Mouse (Mus musculus): ENCODE results near the gene Igbp1. TPM values are rescaled to one million over a fixed set of nuclear protein-coding genes. Genes with fewer than 3 reads are reported as not detected.

Gene Igbp1
- polyA plus RNA-seq (2015; fragmentation: Nextera tagmentation; extraction: Ambion mirVana) = 31.6 and 32.0 TPM in 2 replicates

- H3K9ac ChIP-seq = peak within 1 kb of the TSS; percentile 63
- 22% methylated on average over 32 of the region's 32 CpGs for WGBS
- H3K27ac ChIP-seq = no peak within 1 kb of the TSS
- peaks cover 3% of the 10 kb centered on the region; the same call in 1 of the 2 replicates for H3K27me3 ChIP-seq
- peak; percentile 98 for ATAC-seq
- no peaks in the 10 kb centered on the region for H3K9me3 ChIP-seq (replicated peaks)
- H3K36me3 ChIP-seq (ENCODE audit: poor library complexity, severe bottlenecking) = no peaks in the 10 kb centered on the region
- H3K4me1 ChIP-seq = peaks cover 9% of the 10 kb centered on the region; the same call in 1 of the 2 replicates
- H3K4me2 ChIP-seq = peak within 1 kb of the TSS; percentile 65
- H3K4me3 ChIP-seq = peak within 1 kb of the TSS; percentile 61
Observed at GRCm38 (mm10) chrX:100494068-100494978, at the start of gene Igbp1. Gene Igbp1 (plus strand): TSS chrX:100494291.

- WGBS = 83% methylated on average over 4 of the region's 4 CpGs
- no peak for ATAC-seq
- Histone ChIP-seq H3K4me3 (no peak overlapping the region), H3K9ac (no peak overlapping the region), H3K27me3 (peaks cover 6% of the 10 kb centered on the region; the same call in 1 of the 2 replicates), H3K9me3 (replicated peaks) (no peaks in the 10 kb centered on the region), H3K36me3 (ENCODE audit: poor library complexity, severe bottlenecking) (no peaks in the 10 kb centered on the region), H3K27ac (no peak overlapping the region), H3K4me2 (no peak overlapping the region), H3K4me1 (no peaks in the 10 kb centered on the region)
Observed at GRCm38 (mm10) chrX:100468047-100468446, 26.0 kb upstream of the Igbp1 start.

- 87% methylated on average over 3 of the region's 3 CpGs for WGBS
- no peak overlapping the region for H3K9ac ChIP-seq
- H3K4me3 ChIP-seq = no peak overlapping the region
- H3K27ac ChIP-seq = no peak overlapping the region
- H3K9me3 ChIP-seq (replicated peaks) = no peaks in the 10 kb centered on the region
- no peaks in the 10 kb centered on the region for H3K4me1 ChIP-seq
- no peaks in the 10 kb centered on the region for H3K36me3 ChIP-seq (ENCODE audit: poor library complexity, severe bottlenecking)
- no peak overlapping the region for H3K4me2 ChIP-seq
- no peak for ATAC-seq
- H3K27me3 ChIP-seq = peaks cover 6% of the 10 kb centered on the region; the same call in 1 of the 2 replicates
Observed at GRCm38 (mm10) chrX:100470126-100470525, 24.0 kb upstream of the Igbp1 start.

- peaks cover 6% of the 10 kb centered on the region; the same call in 1 of the 2 replicates for H3K27me3 ChIP-seq
- H3K4me3 ChIP-seq = no peak overlapping the region
- H3K4me1 ChIP-seq = no peaks in the 10 kb centered on the region
- no peak overlapping the region for H3K9ac ChIP-seq
- WGBS = 84% methylated on average over 3 of the region's 3 CpGs
- H3K9me3 ChIP-seq (replicated peaks) = no peaks in the 10 kb centered on the region
- H3K27ac ChIP-seq = no peak overlapping the region
- no peak overlapping the region for H3K4me2 ChIP-seq
- no peak for ATAC-seq
- no peaks in the 10 kb centered on the region for H3K36me3 ChIP-seq (ENCODE audit: poor library complexity, severe bottlenecking)
Observed at GRCm38 (mm10) chrX:100471491-100471890, 22.6 kb upstream of the Igbp1 start.

GRCm38 (mm10) chrX:100475569-100476223 lies 18.4 kb upstream of the Igbp1 start:
- H3K4me1 ChIP-seq = no peaks in the 10 kb centered on the region
- no peak overlapping the region for H3K4me2 ChIP-seq
- no peak overlapping the region for H3K4me3 ChIP-seq
- no peak for ATAC-seq
- no peaks in the 10 kb centered on the region for H3K9me3 ChIP-seq (replicated peaks)
- H3K36me3 ChIP-seq (ENCODE audit: poor library complexity, severe bottlenecking) = no peaks in the 10 kb centered on the region
- H3K27ac ChIP-seq = no peak overlapping the region
- H3K9ac ChIP-seq = no peak overlapping the region
- 71% methylated on average over 4 of the region's 4 CpGs for whole genome bisulfite sequencing
- no peaks in the 10 kb centered on the region for H3K27me3 ChIP-seq

GRCm38 (mm10) chrX:100480317-100480716 lies 13.8 kb upstream of the Igbp1 start:
- H3K9ac ChIP-seq = no peak overlapping the region
- no peaks in the 10 kb centered on the region for H3K36me3 ChIP-seq (ENCODE audit: poor library complexity, severe bottlenecking)
- H3K4me3 ChIP-seq = no peak overlapping the region
- H3K4me1 ChIP-seq = no peaks in the 10 kb centered on the region
- H3K9me3 ChIP-seq (replicated peaks) = no peaks in the 10 kb centered on the region
- no peak overlapping the region for H3K27ac ChIP-seq
- peak; percentile 85 for ATAC-seq
- no peaks in the 10 kb centered on the region for H3K27me3 ChIP-seq
- 43% methylated on average over 3 of the region's 3 CpGs for WGBS
- no peak overlapping the region for H3K4me2 ChIP-seq

GRCm38 (mm10) chrX:100493500-100494067 lies 507 bp upstream of the Igbp1 start:
- Histone ChIP-seq H3K27ac (no peak overlapping the region), H3K36me3 (ENCODE audit: poor library complexity, severe bottlenecking) (no peaks in the 10 kb centered on the region), H3K4me1 (peaks cover 9% of the 10 kb centered on the region; the same call in 1 of the 2 replicates), H3K9me3 (replicated peaks) (no peaks in the 10 kb centered on the region), H3K4me2 (peak overlapping the region; percentile 57), H3K27me3 (peaks cover 3% of the 10 kb centered on the region; the same call in 1 of the 2 replicates), H3K4me3 (peak overlapping the region; percentile 61), H3K9ac (no peak overlapping the region)
- no peak; the same call in none of the 2 replicates for ATAC-seq
- 13% methylated on average over 22 of the region's 22 CpGs for WGBS

- no peaks in the 10 kb centered on the region; the same call in 1 of the 2 replicates for H3K27me3 ChIP-seq
- H3K4me1 ChIP-seq = no peaks in the 10 kb centered on the region
- no peak overlapping the region for H3K9ac ChIP-seq
- H3K27ac ChIP-seq = no peak overlapping the region
- WGBS = 87% methylated on average over 5 of the region's 5 CpGs
- H3K4me2 ChIP-seq = no peak overlapping the region
- H3K36me3 ChIP-seq (ENCODE audit: poor library complexity, severe bottlenecking) = peaks cover 22% of the 10 kb centered on the region; the same call in 1 of the 2 replicates
- H3K4me3 ChIP-seq = no peak overlapping the region
- ATAC-seq = no peak
- H3K9me3 ChIP-seq (replicated peaks) = no peaks in the 10 kb centered on the region
Observed at GRCm38 (mm10) chrX:100504175-100504851, 10.2 kb downstream of the Igbp1 start.

- no peak overlapping the region for H3K4me2 ChIP-seq
- peaks cover 22% of the 10 kb centered on the region for H3K36me3 ChIP-seq (ENCODE audit: poor library complexity, severe bottlenecking)
- H3K9ac ChIP-seq = no peak overlapping the region
- no peak overlapping the region for H3K4me3 ChIP-seq
- ATAC-seq = no peak
- 92% methylated on average over 4 of the region's 4 CpGs for WGBS
- no peaks in the 10 kb centered on the region for H3K4me1 ChIP-seq
- H3K27ac ChIP-seq = no peak overlapping the region
- H3K27me3 ChIP-seq = no peaks in the 10 kb centered on the region; the same call in 1 of the 2 replicates
- no peaks in the 10 kb centered on the region for H3K9me3 ChIP-seq (replicated peaks)
Observed at GRCm38 (mm10) chrX:100508164-100508563, 14.1 kb downstream of the Igbp1 start.

- no peak overlapping the region for H3K27ac ChIP-seq
- H3K27me3 ChIP-seq = no peaks in the 10 kb centered on the region; the same call in 1 of the 2 replicates
- no peak overlapping the region for H3K4me3 ChIP-seq
- H3K4me2 ChIP-seq = no peak overlapping the region
- WGBS = 91% methylated on average over 3 of the region's 3 CpGs
- no peaks in the 10 kb centered on the region for H3K4me1 ChIP-seq
- H3K9me3 ChIP-seq (replicated peaks) = no peaks in the 10 kb centered on the region
- no peak for ATAC-seq
- H3K9ac ChIP-seq = no peak overlapping the region
- H3K36me3 ChIP-seq (ENCODE audit: poor library complexity, severe bottlenecking) = peaks cover 21% of the 10 kb centered on the region
Observed at GRCm38 (mm10) chrX:100509921-100510320, 15.8 kb downstream of the Igbp1 start.

- H3K4me1 ChIP-seq = no peaks in the 10 kb centered on the region
- no peak overlapping the region for H3K27ac ChIP-seq
- peaks cover 13% of the 10 kb centered on the region; the same call in 1 of the 2 replicates for H3K36me3 ChIP-seq (ENCODE audit: poor library complexity, severe bottlenecking)
- no peak overlapping the region for H3K4me2 ChIP-seq
- H3K27me3 ChIP-seq = no peaks in the 10 kb centered on the region; the same call in 1 of the 2 replicates
- no peak overlapping the region for H3K4me3 ChIP-seq
- 88% methylated on average over 3 of the region's 3 CpGs for WGBS
- H3K9ac ChIP-seq = no peak overlapping the region
- H3K9me3 ChIP-seq (replicated peaks) = no peaks in the 10 kb centered on the region
- ATAC-seq = no peak
Observed at GRCm38 (mm10) chrX:100516683-100517082, 22.6 kb downstream of the Igbp1 start.
